Mouse (Mus musculus) cerebellum, adult 18-20 months (tissue): Measurements from ENCODE around the gene Mtch1.
"Not testable (repeated sequence)": the region's sequence is repeated elsewhere in the genome, so short reads cannot be mapped to it uniquely, and the experiment has no call there.

Source experiments
- DNase-seq, 2 experiments: peaks; one replicate each; pipeline ENCODE4 v3.0.0; 2021

Gene Mtch1

DNA sequence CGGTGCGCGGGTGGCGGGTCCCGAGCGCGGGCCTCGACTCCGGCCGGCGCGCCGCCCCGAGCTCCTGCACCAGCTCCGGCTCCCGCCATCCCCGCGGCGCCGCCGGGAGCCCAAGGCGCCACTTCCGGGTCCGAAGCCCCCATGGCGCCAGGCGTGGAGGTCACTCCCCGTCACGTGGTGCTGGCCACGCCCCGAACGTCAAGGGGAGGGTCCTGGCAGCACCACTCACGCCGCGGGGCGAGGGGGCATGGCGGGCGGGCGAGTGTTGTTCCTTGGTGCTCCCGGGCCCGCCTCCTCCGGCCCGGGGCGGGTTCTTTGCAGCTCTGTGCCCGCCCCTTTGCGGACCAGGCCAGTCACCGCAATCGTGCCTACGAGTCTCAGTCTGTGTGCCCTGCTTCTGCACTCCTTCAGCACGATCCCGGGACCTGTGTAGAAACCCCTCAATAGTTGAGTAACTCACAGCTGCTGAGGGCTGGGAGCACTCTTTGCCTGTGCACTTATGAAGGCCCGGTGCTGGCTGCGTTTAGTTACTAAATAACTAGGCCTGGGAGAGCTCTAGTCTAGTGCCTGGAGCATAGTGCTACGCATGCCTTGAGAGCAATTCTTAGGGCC is at the start of gene Mtch1:
Mtch1 (minus strand) TSS at position 290 of the 612 bp plus-strand sequence.
- DNase-seq: peak; percentile 98

DNA sequence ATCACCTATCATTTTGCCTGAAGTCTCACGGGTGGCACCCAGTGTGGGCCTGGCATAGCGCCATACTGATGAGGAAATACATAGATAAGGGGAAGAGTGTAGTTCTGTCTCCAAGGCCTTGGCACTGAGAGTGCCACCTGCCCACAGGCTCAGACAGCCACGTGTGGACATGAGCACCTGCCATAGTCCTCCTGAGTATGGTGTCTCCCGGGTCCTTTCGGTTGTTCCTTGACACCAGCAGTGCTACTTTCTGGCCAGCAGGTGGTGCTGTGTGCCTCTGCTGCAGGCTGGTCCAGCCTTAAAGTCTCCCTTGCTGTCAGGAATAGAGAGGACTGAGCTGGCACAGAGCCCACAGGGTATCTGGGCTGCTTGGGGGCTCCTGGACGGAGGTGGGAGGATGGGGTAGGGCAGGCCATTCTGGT is 49.1 kb upstream of the Mtch1 start:
- peak; percentile 81 to 88 for DNase-seq

DNA sequence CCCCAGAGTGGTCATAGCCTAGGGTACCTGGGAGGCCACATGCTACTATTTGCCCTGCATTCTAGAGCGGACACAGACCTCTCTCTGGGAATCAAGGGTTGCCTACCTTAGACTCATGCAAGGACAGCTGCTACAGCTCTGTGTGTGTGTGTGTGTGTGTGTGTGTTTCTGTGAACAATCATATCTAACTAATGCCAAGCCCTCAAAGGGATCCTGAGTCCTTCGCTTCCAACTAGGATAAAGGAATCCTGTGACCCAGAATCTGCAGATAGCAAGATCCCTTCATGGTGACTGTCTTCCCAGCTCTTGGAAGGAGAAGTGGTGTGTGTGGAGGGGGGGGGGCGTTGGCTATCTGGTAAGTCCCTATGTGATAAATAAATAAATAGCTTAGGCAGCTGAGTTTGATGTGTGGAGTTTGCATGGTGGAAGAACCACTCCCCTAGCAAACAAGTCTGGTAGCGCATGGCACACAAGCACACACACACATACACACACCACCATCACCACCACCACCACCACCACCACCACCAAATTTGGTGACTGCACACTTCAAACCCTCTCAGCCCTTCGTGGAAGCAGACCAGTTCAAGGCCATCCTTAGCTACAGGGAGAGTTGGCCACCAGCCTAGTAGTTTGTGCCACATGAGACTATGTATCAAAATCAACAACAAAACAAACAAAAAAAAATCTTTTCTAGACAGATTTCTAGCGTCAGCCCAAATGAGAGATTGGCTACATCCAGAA is 48.5 kb upstream of the Mtch1 start:
- DNase-seq: no peak

DNA sequence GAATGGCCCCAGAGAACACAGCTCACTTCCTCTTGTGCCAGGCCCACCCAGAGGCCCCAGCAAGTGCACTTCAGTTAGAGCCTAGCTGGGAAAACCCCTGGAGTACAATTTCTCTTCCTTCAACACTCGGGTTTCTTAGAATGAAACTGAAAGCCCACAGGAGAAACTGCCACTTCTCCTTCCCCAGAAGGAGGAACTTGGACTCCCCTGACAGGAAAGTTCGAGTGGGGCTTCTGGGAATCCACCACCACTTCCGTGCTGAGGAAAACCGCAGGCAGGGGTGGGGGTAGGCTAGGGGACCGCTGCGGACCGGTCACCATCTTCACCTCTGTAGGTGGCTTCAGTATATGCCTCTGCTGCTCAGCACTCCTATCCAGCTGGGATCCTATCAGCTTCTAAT is 47.6 kb upstream of the Mtch1 start:
- DNase-seq: no peak

DNA sequence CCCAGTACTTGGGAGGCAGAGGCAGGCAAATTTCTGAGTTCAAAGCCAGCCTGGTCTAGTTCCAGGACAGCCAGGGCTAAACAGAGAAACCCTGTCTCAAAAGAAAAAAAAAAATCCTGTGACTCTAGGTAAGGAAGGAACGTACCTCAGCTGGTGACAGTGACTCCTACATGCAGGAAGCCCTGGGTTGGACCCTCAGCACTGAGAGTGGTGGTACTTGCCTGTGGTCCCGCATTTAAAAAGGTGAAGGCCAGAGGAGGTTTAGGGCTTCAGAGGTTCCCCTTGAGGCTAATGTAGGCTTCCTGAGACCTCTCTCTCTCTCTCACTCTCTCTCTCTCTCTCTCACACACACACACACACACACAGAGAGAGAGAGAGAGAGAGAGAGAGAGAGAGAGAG is 47.0 kb upstream of the Mtch1 start:
- DNase-seq: not testable (repeated sequence)

DNA sequence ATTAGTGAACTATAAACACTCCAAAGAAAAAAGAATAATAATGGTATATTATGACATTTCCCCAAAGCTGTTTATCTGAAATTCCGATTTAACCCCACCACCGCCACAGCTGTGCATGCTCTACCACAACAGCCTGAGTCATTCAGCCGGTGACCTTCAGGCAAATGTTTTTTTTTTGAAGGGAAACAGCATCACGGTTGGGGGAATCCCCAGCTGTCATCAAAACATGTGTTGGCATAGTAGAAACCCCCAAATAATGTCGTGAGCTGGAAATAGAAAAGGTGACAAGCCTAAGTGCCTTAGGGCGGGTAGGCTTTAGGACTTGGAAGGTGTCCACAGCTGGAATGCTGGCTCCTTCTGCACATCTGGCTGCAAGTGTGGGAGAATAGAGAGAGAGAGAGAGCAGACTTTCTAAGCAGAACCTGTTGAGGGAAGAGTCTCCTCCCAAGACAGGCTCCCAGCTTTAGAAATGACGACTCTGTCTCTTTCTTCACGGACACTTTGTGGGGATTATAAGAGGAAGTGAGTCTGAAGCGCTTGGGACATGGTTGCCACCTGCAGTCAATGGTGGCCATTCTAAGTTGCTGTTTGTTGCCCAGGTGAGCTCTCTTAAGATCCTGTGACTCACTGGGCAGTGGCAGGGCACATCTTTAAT is 46.5 kb upstream of the Mtch1 start:
- no peak for DNase-seq

DNA sequence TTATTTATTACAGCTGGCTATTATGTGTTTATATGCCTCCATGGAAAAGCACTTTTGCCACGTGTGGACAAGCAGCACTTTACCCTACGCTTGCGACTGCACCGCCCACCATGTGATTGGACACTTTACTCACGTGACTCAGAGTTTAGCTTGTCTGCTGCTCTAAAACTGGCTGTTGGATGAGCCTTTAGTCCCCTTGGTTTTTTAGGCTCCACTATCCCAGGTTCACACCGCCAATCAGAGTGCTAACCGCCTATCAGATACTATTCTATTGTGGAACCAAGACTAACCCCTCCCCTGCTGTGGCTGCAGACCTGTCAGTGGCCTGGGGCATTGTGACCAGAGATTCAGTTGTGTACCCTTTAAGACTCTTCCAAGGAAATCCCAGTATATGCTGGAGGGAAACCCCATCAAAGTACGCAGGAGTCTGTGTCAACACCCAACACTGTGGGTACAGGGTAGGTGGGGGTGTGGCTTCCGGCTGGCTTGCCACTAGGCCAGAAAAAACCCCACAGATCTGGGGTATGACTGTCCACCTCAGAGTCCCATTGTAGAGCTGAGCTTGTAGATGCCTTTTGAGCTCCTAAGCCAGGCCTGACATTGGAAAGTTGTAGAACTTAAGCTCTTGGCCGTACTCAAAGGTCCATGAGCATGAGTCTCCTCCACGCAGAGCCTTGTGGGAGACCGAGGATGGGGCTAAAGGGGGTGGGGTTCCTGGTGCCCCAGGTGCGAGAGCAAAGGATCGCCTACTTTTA is 45.8 kb upstream of the Mtch1 start:
- DNase-seq: no peak

DNA sequence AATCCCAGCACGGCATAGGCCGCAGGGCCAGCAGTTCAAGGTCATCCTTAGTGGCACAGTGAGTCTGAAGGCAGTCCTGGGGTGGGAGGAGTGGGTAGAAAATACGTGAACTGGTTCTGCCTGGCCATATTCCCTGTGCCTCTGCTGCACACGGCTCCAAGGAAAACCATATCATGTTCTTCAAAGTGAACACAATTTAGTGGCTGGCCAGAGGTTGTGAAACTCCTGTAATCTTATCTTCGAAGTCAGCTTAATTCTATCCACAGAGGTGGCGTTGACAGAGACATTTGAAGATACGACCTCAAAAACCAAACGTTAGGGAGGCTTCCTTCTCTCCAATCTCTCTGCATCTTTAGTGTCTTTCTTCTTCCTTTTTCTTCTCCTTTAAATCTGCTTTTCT is 43.5 kb upstream of the Mtch1 start:
- no peak for DNase-seq

DNA sequence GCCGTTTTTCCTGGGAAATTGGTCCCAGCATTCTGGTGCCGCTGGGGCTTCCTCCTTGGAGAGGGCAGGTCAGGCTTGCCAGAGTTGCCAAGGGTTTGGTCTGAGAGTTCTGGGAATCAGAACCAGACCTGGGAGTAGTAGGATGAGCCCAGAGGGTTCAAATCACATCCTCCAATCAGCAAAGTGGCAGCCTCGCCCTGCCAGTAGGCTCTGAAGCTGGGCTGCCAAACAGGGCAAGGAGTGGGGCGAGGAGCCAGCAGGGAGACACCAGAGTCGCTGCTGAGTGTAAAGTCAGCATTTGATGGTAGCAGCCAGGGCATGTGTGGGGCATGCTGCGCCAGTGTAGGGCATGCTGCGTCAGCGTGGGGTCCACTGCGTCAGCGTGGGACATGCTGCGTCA is 41.2 kb upstream of the Mtch1 start:
- DNase-seq: no peak

DNA sequence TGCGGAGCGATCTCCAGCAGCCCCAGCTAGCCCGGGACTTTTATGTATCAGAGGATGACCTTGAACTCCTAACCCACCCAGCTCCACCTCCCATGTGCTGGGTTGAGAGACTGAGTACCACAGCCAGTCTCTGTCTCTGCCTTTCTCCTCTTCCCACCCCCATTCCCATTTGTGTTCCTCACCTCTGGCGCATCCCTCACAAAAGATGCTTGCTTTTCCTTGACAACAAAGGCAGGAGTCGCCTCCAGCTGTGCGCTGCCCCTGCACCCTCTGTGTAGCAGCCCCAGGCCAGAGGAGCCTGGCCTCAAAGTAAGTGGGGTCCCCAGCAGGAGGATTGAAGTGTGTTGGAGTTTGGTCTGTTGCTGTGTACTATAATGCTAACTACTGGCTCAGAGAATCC is 38.0 kb upstream of the Mtch1 start:
- DNase-seq: no peak

DNA sequence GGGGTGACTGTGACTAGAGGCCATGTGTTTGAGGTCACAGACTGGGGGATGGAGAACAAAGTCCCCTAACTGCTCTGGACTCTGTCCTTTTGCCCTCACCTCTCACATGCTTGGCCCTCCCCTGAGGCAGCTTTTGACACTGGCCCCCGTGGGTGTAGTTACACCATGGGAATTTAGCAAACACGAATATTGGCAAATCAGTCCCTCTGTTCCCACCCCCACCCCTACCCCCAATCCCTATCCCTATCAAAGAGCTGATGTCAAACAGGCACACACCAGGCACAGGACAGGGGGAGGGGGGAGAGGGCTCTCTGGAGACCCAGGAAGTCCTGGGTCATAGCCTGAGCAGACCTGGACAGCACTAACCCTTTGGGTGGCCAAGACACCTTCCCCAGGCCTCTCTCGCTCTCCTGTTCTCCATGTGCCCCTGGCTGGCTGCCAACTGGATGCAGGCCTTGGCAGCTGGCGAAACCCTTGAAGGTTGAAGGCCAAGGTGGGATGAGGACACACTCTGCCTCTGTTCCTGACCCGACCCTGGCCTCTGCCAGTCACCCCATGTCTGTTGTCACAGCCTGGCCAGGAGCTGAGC is 37.2 kb upstream of the Mtch1 start:
- no peak for DNase-seq

DNA sequence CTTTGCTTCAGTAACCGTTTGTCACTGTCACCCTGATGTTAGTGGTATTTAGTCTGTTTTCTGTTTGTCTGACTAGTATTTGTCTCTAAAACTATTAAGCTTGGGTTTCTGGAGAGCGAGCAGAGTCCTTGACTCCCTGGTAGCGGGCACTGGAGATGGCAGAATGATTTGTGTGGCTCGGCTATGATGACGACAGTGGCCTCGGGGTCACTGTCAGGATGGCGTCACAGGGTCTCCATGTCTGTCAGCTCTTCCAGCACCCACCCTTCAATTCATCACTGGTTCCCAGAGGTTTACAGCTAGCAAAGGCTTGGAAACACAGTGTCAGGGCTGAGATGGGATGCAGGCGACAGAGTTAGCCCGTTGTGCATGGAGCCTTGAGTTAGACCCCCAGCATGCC is 36.2 kb upstream of the Mtch1 start:
- no peak for DNase-seq

DNA sequence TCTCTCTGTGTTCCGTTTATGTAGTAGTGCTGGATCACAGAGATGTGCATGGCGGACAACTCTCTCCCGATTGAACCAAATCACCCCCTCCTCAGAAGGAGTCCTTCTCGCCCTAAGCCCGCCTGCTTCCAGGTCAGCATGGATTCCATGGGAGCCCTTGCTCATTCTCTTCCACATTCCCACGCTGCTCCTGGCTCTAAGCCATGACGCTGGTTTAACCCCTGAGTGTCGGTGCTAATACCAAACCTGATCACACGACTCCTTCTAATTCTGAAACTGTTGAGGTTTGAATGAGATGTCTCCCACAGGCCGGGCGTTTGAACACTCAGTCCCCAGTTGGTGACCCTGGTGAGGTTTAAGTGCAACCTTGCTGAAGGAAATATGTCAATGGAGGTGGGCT is 34.7 kb upstream of the Mtch1 start:
- no peak for DNase-seq

DNA sequence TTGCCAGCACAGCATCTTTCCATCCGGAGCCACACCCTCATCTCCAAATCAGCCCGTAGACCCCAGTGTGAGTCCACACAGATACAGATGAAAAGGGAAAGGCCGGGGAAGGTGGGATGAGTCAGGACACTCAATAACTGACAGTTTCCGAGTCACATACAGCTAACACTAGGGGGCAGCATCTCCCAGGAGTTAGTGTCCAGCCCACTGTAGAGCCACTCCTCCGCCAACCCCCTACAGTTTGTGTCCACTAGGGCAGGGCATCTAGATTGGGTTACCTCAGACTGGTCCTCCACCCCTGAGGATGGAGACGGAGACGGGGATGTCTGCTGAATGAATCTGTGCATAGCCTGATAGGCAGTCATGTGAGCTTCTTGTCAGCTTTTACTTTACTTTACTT is 33.7 kb upstream of the Mtch1 start:
- DNase-seq: peak; percentile 68

DNA sequence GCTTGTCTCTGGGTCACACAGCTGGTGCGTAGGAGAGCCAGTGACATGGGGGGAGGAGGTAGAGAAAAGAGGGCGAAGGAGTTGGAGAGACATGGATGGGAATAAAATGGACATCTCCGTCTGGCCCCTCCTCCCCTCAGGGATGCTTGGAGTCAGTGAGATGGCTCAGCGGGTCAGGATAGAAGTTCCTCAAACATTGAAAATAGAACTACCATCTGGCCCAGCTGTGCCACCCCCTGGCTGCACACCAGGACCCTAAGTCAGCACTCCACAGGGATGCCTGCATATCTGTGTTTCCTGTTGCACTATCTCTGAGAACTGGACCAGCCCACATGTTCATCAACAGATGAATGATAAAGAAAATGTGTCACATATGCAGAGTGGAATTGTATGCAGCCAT is 32.5 kb upstream of the Mtch1 start:
- no peak for DNase-seq

DNA sequence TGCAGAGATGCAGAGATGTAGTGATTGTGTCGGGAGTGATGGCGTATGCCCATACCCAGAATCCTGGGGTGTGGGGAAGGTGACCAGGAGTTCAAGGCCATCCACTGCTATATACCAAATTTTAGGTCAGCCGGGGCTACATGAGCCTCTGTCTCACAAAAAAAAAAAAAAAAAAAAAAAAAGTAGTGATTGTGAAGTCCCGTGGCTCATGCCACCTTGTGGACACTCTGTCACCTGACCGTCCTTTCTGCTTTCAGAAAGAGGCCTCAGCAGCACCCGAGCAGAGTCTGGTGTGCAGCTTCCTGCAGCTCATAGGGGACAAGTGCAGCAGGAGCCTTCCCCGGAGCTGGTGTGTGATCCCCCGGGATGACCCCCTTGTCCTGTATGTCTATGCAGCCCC is 30.3 kb upstream of the Mtch1 start:
- no peak for DNase-seq

DNA sequence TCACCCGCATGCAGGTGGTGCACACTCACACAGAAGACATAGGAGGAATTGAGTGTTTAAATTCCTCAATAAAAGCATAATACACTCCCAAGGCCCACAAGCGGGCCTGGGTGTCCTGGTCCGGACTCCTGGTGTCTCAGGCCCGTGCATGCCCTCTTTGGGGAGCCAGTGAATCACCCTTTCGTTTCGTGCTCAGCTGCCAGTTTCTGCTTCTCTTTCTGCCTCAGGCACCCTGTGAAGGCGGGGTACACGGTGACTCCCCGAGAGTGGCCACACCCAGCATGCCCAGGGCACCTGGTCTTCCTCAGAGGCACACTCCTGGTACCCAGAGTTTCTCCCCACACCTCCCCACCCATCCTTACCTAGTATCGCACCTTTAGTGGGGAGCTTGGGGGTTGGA is 28.1 kb upstream of the Mtch1 start:
- DNase-seq: no peak

DNA sequence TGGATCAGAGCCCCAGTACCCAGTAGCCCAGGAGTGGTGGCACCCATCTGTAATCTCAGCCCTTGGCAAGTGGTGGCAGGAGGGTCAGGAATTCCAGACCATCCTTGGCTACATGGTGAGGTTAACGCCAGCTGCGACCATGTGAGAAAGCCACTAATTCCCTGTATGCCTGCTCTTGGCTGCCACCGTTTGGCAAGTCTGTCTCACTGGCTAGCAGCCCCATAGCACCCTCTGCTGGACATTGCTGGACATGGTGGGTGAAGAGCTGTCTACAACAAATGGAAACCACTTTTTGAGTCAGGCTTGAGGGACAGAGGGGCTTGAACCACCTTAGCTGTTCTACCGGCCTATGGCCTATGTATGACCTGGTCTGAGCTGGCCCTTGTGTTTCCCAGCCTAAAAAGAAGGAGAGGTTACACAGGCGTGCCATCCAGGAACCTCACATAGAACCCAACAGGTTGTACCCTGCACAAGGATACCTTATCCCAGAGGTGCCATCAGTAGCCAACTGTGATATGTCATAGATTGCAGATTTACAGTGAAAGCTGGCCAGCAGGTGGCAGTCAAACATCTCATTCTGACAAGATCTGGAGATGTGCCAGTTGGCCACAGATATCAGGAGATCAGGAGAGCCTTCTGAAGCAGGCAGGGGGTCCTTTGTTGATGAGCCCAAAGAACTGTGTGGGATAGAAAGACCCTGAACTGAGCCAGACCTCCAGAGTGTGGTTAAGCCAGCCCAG is 23.4 kb upstream of the Mtch1 start:
- DNase-seq: peak; percentile 91 to 95

DNA sequence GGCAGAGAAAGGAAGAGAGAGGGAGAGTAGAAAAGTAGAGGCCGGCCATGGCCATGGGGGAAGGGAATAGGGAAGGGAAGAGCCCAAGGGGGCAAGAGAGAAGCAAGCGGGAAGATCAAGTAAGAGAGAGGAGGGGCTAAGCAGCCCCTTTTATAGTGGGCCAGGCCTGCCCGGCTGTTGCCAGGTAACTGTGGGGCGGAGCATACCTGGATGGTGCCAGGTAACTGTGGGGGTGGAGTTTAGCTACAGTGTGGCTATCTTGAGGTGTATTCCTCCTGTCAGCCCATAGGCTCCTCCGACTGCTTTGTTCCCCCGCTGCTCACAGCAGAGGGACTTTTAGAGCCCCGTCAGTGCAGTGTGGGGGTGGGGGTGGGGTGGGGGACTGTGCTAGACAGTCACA is 21.0 kb upstream of the Mtch1 start:
- DNase-seq: no peak

DNA sequence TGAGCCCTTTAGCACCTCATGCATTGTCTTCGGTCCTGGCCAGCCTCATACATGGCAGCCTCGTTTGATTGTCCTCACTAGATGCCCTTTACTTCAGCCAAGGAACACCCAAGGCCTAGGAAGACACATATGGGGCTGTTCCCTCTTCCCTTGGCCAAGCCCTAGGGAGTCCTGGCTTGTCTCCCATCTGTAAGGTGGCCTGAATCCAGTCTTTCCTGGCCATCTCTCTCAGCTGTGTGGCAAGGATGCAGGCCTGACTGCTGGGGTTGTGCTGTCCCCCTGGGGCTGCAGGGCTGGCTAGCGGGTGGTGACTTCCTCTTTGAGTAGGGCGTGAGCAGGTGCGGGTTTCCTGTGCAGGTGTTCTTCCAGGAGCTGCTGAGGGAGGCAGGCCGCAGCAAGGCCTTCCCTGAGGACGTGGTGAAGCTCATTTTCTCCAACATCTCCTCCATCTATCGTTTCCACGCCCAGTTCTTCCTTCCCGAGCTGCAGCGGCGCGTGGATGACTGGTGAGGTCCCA is 17.4 kb upstream of the Mtch1 start:
- DNase-seq: peak; percentile 52 to 56

DNA sequence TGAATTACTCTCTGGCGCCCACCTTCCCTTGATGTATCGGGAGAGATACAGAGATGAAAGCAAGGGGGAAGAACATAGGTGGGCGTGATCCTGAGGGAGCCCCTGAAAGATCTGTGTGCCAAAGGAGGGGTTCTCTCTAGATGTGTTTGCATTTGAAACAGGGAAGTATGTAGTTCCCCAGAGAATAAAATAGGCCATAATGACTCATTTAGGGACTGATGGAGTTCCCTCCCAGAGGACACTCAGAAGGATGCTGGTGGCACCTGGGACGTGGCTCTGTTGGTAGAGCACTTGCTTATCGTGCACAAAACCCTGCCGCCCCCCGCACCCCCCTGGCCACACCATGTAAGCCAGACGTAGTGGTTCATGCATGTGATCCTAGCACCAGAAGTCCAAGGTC is 15.4 kb upstream of the Mtch1 start:
- no peak for DNase-seq

DNA sequence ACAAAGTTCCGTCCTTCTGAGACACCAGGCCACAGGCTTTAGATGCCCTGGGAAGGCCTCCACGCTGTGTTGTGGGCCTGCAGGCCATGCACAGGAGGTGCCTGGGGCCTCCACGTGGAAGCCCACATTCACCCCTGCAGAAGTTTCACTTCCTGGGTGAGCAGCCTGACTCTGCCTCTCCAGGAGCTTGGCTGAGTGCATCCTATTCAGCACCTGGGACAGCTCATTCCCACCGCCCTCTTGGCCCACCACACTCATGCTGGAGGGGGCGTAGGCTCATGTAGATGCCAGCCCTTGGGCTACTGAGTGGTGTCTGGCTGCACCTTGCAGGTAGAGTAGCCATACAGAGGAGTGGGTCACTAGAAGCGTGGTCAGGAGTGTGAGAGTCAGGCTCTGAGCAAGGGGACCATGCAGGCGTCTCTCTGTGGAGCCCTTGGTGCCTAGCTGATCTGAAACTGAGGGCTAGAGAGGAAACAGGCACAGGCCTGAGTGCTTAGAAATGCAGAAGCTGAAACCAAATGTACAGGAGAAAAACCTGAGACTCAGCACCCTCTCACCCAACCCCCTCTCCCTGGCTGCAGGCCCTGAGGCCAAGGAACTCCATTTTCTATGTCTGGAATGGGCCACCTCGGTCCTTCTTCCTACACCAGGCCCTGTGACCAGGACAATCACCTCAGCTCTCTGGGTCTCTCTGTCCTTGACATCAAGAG is 14.4 kb upstream of the Mtch1 start:
- DNase-seq: no peak
